Mouse (Mus musculus) neural tube, embryonic 11.5 days (tissue): Measurements from ENCODE around the gene Bcl3. TPM values are rescaled to one million over a fixed set of nuclear protein-coding genes. Genes with fewer than 3 reads are reported as not detected.

Source experiments
- ATAC-seq: fragments of 200-750 bp; cut with Nextera tagmentation; 2 replicates; pipeline ENCODE4 v1.8.0; 2017; ENCODE audit warnings: moderate number of reproducible peaks, mild to moderate bottlenecking, moderate TSS enrichment, moderate library complexity; ENCODE audit not compliant: insufficient read depth, low FRiP score, low TSS enrichment
- DNase-seq: peaks from one replicate; pipeline ENCODE4 v3.0.0-alpha.2; 2015; ENCODE audit warnings: low spot score
- H3K27ac ChIP-seq: fragments of 300-500 bp; sonication (generic); 2 replicates; pipeline ENCODE4 v1.5.1; 2014; ENCODE audit warnings: low read depth, mild to moderate bottlenecking, low read length
- H3K27me3 ChIP-seq: fragments of 300-500 bp; sonication (generic); 2 replicates; pipeline ENCODE4 v1.6.1; 2014; ENCODE audit warnings: mild to moderate bottlenecking, low read length, mixed read lengths; ENCODE audit not compliant: control insufficient read depth, insufficient read depth
- H3K36me3 ChIP-seq: fragments of 300-500 bp; sonication (generic); 2 replicates; pipeline ENCODE4 v1.6.1; 2014; ENCODE audit warnings: mild to moderate bottlenecking, low read length, moderate library complexity, mixed read lengths; ENCODE audit not compliant: control insufficient read depth, insufficient read depth
- H3K4me1 ChIP-seq: fragments of 300-500 bp; sonication (generic); 2 replicates; pipeline ENCODE4 v1.6.1; 2014; ENCODE audit warnings: low read length, mixed read lengths; ENCODE audit not compliant: control insufficient read depth, insufficient read depth
- H3K4me2 ChIP-seq: fragments of 300-500 bp; sonication (generic); 2 replicates; pipeline ENCODE4 v1.6.1; 2014; ENCODE audit warnings: low read depth, mild to moderate bottlenecking, moderate library complexity
- H3K4me3 ChIP-seq: fragments of 300-500 bp; sonication (generic); 2 replicates; pipeline ENCODE4 v1.5.1; 2014; ENCODE audit warnings: low read depth, low read length
- H3K9ac ChIP-seq: fragments of 300-500 bp; sonication (generic); 2 replicates; pipeline ENCODE4 v1.6.1; 2014; ENCODE audit warnings: mild to moderate bottlenecking, low read length
- H3K9me3 ChIP-seq: fragments of 300-500 bp; sonication (generic); 2 replicates; pipeline ENCODE4 v1.6.1; 2016; ENCODE audit warnings: low read length; ENCODE audit not compliant: control insufficient read depth
- WGBS: fragments of 180-500 bp; shearing (Covaris S2); extraction: QIAGEN DNeasy Blood & Tissue Kit; methylation state at CpG from one replicate; pipeline ENCODE4 v1.1.7; 2014; 5-methylcytosine and 5-hydroxymethylcytosine counted together
- polyA plus RNA-seq: library from polyadenylated mRNA; unstranded; fragments of >200 nt; fragmentation: Nextera tagmentation; extraction: Ambion mirVana; gene quantifications from 2 replicates; pipeline ENCODE4 v1.2.1, GENCODE M21; 2014

Bcl3 gene
- polyA plus RNA-seq, 1 experiment from 2014 or later: 1.2 TPM

DNA sequence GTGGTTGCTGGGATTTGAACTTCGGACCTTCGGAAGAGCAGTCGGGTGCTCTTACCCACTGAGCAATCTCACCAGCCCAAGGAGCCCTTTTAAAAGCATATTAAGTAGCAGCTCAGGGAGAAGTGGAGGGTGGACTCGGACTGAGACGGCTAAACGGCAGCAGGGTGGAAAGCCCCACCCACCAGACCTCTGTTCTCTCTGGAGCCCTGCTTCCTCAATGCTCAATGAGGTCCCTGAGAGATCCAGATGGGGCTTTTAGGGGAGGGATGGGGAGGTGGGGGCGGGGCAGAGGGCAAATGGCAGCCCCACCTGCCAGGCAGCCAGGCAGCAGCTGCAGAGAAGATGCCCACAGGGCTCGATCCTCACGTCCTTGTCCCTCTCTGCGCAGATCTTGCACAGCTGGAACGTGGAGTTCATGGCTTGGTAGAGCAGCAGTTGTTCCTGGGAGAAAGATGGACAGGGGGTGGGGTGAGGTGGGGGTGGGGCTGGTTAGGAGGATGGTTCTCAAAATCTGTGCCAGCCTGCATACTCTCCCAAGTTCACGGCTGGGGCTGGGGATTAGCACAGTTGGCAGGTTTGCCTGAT lies 36.6 kb downstream of the Bcl3 start:
- Histone ChIP-seq H3K36me3 (no peaks in the 10 kb centered on the region), H3K4me2 (no peak overlapping the region), H3K4me3 (no peak overlapping the region), H3K27me3 (no peaks in the 10 kb centered on the region), H3K27ac (no peak overlapping the region), H3K4me1 (no peaks in the 10 kb centered on the region), H3K9me3 (no peaks in the 10 kb centered on the region), H3K9ac (no peak overlapping the region)
- 42% methylated on average over 12 of the region's 12 CpGs for WGBS
- DNase-seq (no peak), ATAC-seq (no peak)

DNA sequence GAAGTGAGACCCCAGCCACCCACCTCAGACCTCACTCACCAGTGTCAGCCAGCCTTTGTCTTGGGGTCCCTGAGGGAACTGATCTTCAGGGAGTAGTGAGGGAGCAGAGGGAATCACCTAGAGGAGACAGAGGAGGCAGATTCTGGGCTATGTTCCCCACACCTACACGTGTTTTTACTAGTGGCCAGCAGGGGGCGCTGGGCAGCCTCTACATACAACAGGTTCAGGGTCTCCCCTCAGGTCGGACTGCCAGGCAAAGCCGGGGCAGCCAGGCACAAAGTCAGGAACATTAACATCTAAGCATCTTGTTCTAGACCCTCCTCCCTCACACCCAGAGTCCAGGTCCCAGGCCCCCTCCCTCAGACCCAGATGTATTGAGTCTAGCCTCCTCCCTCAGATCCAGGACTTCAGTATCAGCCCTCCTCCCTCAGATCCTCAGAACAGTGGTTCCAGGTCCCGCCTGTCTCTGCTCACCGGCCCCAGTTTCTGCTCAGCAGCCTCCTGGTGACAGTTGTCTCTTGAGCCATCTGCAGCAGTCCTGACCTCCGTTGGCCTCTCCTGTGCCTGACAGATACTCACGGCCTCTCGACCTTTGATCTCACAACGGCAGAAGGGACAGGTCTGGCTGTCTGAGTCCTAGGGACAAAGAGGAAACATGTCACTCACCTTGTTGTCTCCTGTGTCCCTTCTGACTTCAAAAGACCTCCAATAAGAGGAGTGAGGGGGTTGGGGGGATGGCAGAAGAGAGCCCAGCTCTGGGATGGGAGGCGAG lies 37.6 kb downstream of the Bcl3 start:
- peaks cover 2% of the 10 kb centered on the region; the same call in 1 of the 2 replicates for H3K9me3 ChIP-seq
- H3K9ac ChIP-seq: no peak overlapping the region
- WGBS: 37% methylated on average over 11 of the region's 11 CpGs
- H3K4me1 ChIP-seq: no peaks in the 10 kb centered on the region
- DNase-seq: no peak
- H3K4me2 ChIP-seq: no peak overlapping the region
- H3K36me3 ChIP-seq: no peaks in the 10 kb centered on the region
- H3K4me3 ChIP-seq: no peak overlapping the region
- no peaks in the 10 kb centered on the region for H3K27me3 ChIP-seq
- no peak overlapping the region for H3K27ac ChIP-seq
- no peak for ATAC-seq

DNA sequence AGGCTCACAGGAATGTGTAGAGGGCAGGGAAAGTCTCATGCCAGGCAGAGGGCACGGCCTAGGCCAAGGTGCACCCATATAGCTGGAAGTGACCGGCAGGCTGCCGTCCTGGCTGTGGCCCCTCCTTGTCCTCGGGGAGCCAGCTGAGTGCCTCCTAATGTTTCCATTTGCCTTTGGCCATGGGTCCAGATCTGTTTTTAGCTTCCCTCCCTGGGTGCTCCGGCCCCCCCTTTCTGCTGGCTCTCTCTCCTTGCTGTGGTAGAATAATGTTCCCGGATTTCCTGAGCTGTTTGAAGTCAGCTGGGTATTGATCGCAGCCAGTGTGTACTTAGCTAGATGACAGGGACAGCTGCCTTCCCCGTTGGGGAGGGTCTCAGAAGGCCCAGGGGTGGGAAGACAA lies 38.9 kb downstream of the Bcl3 start:
- ATAC-seq (no peak), DNase-seq (no peak)
- H3K36me3 ChIP-seq: no peaks in the 10 kb centered on the region
- WGBS: 81% methylated on average over 8 of the region's 8 CpGs
- peaks cover 3% of the 10 kb centered on the region; the same call in 1 of the 2 replicates for H3K9me3 ChIP-seq
- H3K4me3 ChIP-seq: no peak overlapping the region
- H3K27me3 ChIP-seq: no peaks in the 10 kb centered on the region
- H3K4me2 ChIP-seq: no peak overlapping the region
- H3K27ac ChIP-seq: no peak overlapping the region
- H3K9ac ChIP-seq: no peak overlapping the region
- H3K4me1 ChIP-seq: no peaks in the 10 kb centered on the region

DNA sequence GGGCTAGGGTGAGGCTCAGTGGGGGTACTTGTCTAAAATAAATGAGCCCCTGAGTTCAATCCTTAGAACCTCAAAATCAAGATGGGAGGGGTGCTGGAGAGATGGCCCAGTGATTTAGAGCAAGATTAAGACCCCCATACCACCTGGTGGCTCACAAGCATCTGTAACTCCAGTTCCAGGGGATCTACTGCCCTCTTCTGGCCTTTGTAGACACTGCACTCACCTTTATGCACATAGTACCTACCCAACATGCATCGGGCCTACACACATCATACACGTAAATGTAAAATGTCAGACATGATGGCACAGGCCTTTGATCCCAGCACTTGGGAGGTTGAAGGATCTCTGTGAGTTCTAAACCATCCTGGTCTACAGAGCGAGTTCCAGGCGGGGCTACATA lies 39.9 kb downstream of the Bcl3 start:
- H3K27ac ChIP-seq: no peak overlapping the region
- H3K4me1 ChIP-seq: no peaks in the 10 kb centered on the region
- DNase-seq (no peak), ATAC-seq (no peak)
- H3K36me3 ChIP-seq: no peaks in the 10 kb centered on the region
- no peak overlapping the region for H3K4me3 ChIP-seq
- H3K27me3 ChIP-seq: no peaks in the 10 kb centered on the region
- no peak overlapping the region for H3K4me2 ChIP-seq
- no peak overlapping the region for H3K9ac ChIP-seq
- peaks cover 3% of the 10 kb centered on the region; the same call in 1 of the 2 replicates for H3K9me3 ChIP-seq
- WGBS: 90% methylated on average over 4 of the region's 4 CpGs

DNA sequence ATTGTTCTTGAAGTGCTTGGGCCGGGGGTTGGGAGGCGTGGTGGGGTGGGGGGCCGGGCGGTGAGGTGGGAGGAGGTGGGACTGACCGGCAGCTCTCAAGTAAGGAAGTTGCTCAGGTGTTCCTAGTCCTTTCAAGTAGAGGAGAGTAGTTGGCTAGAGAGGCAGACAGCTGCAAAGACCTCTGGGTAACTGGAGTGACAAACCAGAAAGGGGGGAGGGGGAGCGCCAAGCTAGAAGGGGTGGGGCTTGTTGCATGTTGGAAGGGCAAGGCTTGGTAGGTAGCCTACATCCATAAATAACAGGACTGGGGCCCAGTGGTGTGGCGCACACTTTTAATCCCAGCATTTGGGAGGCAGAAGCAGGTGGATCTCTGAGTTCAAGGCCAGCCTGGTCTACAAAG lies 40.8 kb downstream of the Bcl3 start:
- no peaks in the 10 kb centered on the region for H3K27me3 ChIP-seq
- DNase-seq: no peak
- no peak overlapping the region for H3K9ac ChIP-seq
- H3K4me2 ChIP-seq: no peak overlapping the region
- ATAC-seq: no peak
- H3K9me3 ChIP-seq: peaks cover 3% of the 10 kb centered on the region; the same call in 1 of the 2 replicates
- no peaks in the 10 kb centered on the region for H3K4me1 ChIP-seq
- no peaks in the 10 kb centered on the region for H3K36me3 ChIP-seq
- no peak overlapping the region for H3K27ac ChIP-seq
- WGBS: 89% methylated on average over 7 of the region's 7 CpGs
- H3K4me3 ChIP-seq: no peak overlapping the region

DNA sequence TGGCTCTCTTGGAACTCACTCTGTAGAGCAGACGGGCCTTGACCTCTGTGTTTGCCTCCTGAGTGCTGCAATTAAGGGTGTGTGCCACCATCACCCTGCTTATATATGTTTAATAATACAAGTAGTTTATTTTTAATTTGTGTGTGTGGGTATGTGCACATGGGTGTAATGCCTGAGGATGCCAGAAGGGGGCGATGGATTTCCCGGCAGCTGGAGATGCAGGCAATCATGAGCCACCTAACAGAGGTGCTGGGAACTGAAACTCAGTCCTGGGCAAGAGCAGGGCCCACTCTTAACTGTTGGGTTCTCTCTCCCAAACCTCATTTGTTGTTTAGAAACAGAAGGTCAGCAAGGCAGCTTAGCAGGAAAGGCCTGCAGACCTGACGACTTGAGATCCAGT lies 42.7 kb downstream of the Bcl3 start:
- no peak overlapping the region for H3K4me2 ChIP-seq
- H3K36me3 ChIP-seq: no peaks in the 10 kb centered on the region
- H3K27ac ChIP-seq: no peak overlapping the region
- no peak overlapping the region for H3K9ac ChIP-seq
- no peak overlapping the region for H3K4me3 ChIP-seq
- H3K9me3 ChIP-seq: peaks cover 3% of the 10 kb centered on the region; the same call in 1 of the 2 replicates
- no peak for DNase-seq
- ATAC-seq: no peak
- H3K4me1 ChIP-seq: no peaks in the 10 kb centered on the region
- no peaks in the 10 kb centered on the region for H3K27me3 ChIP-seq
- WGBS: 81% methylated on average over 4 of the region's 4 CpGs

DNA sequence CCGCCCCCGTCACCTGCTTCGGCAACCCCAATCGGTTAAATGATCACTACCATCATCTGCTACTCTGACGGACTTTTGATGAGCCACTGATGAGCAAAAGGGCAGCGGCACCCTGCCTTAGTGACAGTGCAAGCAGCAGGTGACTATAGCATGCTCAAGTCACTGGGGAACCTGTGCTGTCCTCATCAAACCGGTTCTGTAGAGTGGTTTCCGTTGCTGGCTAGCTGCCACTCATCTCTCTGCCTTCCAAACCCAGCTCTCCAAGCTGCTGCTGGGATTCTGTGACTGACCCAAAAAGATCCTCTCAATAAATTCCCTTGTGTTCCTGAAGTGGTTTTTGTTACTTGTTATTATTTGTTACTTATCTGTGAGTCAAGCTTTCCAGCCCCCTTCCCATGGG lies 43.9 kb downstream of the Bcl3 start:
- ATAC-seq (no peak), DNase-seq (no peak)
- H3K36me3 ChIP-seq: no peaks in the 10 kb centered on the region
- no peak overlapping the region for H3K4me2 ChIP-seq
- no peak overlapping the region for H3K27ac ChIP-seq
- no peaks in the 10 kb centered on the region for H3K27me3 ChIP-seq
- WGBS: 85% methylated on average over 8 of the region's 8 CpGs
- H3K9ac ChIP-seq: no peak overlapping the region
- no peaks in the 10 kb centered on the region for H3K4me1 ChIP-seq
- H3K9me3 ChIP-seq: peaks cover 3% of the 10 kb centered on the region; the same call in 1 of the 2 replicates
- H3K4me3 ChIP-seq: no peak overlapping the region

DNA sequence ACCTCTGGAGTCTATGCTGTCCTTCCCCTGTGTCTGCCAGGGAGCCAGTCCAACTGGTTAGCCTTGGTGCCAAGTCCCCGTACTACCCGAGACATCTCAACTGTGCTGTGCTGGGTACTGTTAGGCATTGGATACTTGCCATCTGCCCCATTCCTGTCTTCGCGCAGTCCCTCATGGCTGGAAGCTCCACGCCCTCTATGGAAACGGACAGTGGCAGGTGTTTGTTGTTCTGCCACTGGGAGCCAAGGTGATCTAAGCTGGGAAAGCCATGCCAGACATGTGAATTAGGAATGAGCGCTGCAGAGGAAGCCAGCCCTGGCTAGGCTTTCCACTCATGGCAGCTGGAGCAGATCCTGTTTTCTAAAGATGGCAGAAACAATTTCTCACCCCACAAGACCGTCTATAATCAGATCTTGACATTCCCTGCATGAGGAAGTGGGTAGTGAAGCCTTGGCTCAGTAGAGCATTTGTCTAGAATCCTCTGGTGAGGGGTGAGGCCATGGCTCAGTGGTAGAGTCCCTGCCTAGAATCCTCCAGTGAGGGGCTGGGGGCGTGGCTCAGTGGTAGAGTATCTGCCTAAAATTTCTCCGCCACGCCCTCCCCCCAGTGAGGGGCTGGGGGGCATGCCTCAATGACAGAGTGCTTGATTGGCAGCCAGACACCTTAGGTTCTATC lies 45.4 kb downstream of the Bcl3 start:
- Histone ChIP-seq H3K4me2 (no peak overlapping the region), H3K4me3 (no peak overlapping the region), H3K36me3 (no peaks in the 10 kb centered on the region), H3K9me3 (peaks cover 3% of the 10 kb centered on the region; the same call in 1 of the 2 replicates), H3K27ac (no peak overlapping the region), H3K4me1 (no peaks in the 10 kb centered on the region), H3K27me3 (no peaks in the 10 kb centered on the region), H3K9ac (no peak overlapping the region)
- ATAC-seq: no peak
- no peak for DNase-seq
- WGBS: 89% methylated on average over 11 of the region's 11 CpGs
